ENCODE assay signal across 9 mouse cellular contexts in genomic region chr4:155602753-155603152, GRCm38 (mm10). TPM values are rescaled to one million over a fixed set of nuclear protein-coding genes. Genes with fewer than 3 reads are reported as not detected.
DNase-seq lines count a peak whose midpoint lies in the region; ATAC-seq and TF ChIP-seq lines count a peak whose summit lies in the region.
"Had no signal": no experiment of that assay in that cellular context is flagged by ENCODE, and none has a peak within 500 bp of the region (broad histone marks: within the 10 kb centered on the region; RNA-seq: fewer than 3 reads in every experiment).

No protein-coding gene starts in this region.

- 63% methylated on average over 1 of the region's 1 CpGs for WGBS in liver, adult 2 months
- WGBS in embryonic facial prominence, embryonic 13.5 days, result 81% methylated on average over 1 of the region's 1 CpGs
- WGBS in intestine, embryonic 15.5 days, result 78% methylated on average over 1 of the region's 1 CpGs
- WGBS in midbrain, embryonic 16.5 days, result 100% methylated on average over 1 of the region's 1 CpGs

- H3K9ac ChIP-seq in liver, adult 2 months (ENCODE audit: low read depth, low read length), result 0 out of 2 replicates have a peak overlapping the region, but pooled peaks have one; percentile 31
- H3K9ac ChIP-seq in embryonic facial prominence, embryonic 13.5 days, result no peak overlapping the region
- no peak overlapping the region for H3K9ac ChIP-seq in intestine, embryonic 15.5 days
- H3K9ac ChIP-seq in midbrain, embryonic 16.5 days (ENCODE audit: low read depth, low read length), result no peak overlapping the region

- ATAC-seq in embryonic facial prominence, embryonic 13.5 days (ENCODE audit: insufficient number of reproducible peaks, insufficient read depth, low FRiP score, low TSS enrichment, low read depth), result no peak
- no peak for ATAC-seq in intestine, embryonic 15.5 days
- ATAC-seq in midbrain, embryonic 16.5 days, result no peak

- TF ChIP-seq POLR2A in liver, adult 2 months (IDR thresholded peaks at IDR 0.05; ENCODE audit: extremely low read depth, insufficient read depth, low read length), result no peak

- H3K9me3 ChIP-seq in embryonic facial prominence, embryonic 13.5 days, result no peaks in the 10 kb centered on the region
- no peaks in the 10 kb centered on the region for H3K9me3 ChIP-seq in intestine, embryonic 15.5 days
- H3K9me3 ChIP-seq in midbrain, embryonic 16.5 days (replicated peaks; ENCODE audit: control insufficient read depth, low read length, poor library complexity, severe bottlenecking), result no peaks in the 10 kb centered on the region

- TF ChIP-seq CTCF in liver, adult 2 months (IDR thresholded peaks at IDR 0.05; ENCODE audit: low read depth, low read length), result no peak

- peaks cover 17% of the 10 kb centered on the region for H3K4me1 ChIP-seq in liver, adult 2 months (ENCODE audit: control insufficient read depth, insufficient read depth, low read length)
- peaks cover 11% of the 10 kb centered on the region; the same call in 1 of the 2 replicates for H3K4me1 ChIP-seq in embryonic facial prominence, embryonic 13.5 days
- H3K4me1 ChIP-seq in intestine, embryonic 15.5 days (replicated peaks), result no peaks in the 10 kb centered on the region
- peaks cover 14% of the 10 kb centered on the region for H3K4me1 ChIP-seq in midbrain, embryonic 16.5 days (ENCODE audit: control insufficient read depth, insufficient read depth, low read length)

- no peaks in the 10 kb centered on the region for H3K27me3 ChIP-seq in liver, adult 2 months (ENCODE audit: control insufficient read depth, insufficient read depth, low read length)
- no peaks in the 10 kb centered on the region for H3K27me3 ChIP-seq in embryonic facial prominence, embryonic 13.5 days
- H3K27me3 ChIP-seq in intestine, embryonic 15.5 days (replicated peaks), result no peaks in the 10 kb centered on the region
- no peaks in the 10 kb centered on the region for H3K27me3 ChIP-seq in midbrain, embryonic 16.5 days (ENCODE audit: control insufficient read depth, insufficient read depth, low read depth, low read length)

- peaks cover 8% of the 10 kb centered on the region; the same call in 1 of the 2 replicates for H3K79me2 ChIP-seq in liver, adult 2 months (ENCODE audit: control insufficient read depth, insufficient read depth, low read length)

- H3K36me3 ChIP-seq in liver, adult 2 months (ENCODE audit: control insufficient read depth, insufficient read depth, low read length), result peaks cover 8% of the 10 kb centered on the region
- H3K36me3 ChIP-seq in embryonic facial prominence, embryonic 13.5 days, result peaks cover 25% of the 10 kb centered on the region; the same call in 1 of the 2 replicates
- H3K36me3 ChIP-seq in intestine, embryonic 15.5 days, result 0 out of 2 replicates have a peak, but pooled peaks cover 5% of the 10 kb centered on the region
- no peaks in the 10 kb centered on the region; the same call in 1 of the 2 replicates for H3K36me3 ChIP-seq in midbrain, embryonic 16.5 days (ENCODE audit: control insufficient read depth, insufficient read depth, low read length)

- H3K27ac ChIP-seq in liver, adult 2 months (replicated peaks; ENCODE audit: insufficient read depth, low read depth, low read length), result no peak overlapping the region
- H3K27ac ChIP-seq in embryonic facial prominence, embryonic 13.5 days, result no peak overlapping the region
- H3K27ac ChIP-seq in intestine, embryonic 15.5 days, result no peak overlapping the region
- H3K27ac ChIP-seq in midbrain, embryonic 16.5 days (ENCODE audit: low read length), result no peak overlapping the region

- H3K4me2 ChIP-seq in embryonic facial prominence, embryonic 13.5 days, result peak overlapping the region; percentile 87
- H3K4me2 ChIP-seq in intestine, embryonic 15.5 days (replicated peaks), result peak overlapping the region; percentile 89
- peak overlapping the region; percentile 90 for H3K4me2 ChIP-seq in midbrain, embryonic 16.5 days (ENCODE audit: low read length)

- peak overlapping the region; percentile 50 for H3K4me3 ChIP-seq in liver, adult 2 months (ENCODE audit: insufficient read depth, low read depth, low read length)
- H3K4me3 ChIP-seq in embryonic facial prominence, embryonic 13.5 days, result peak overlapping the region; percentile 97
- H3K4me3 ChIP-seq in intestine, embryonic 15.5 days (replicated peaks), result peak overlapping the region; percentile 85
- peak overlapping the region; percentile 98 for H3K4me3 ChIP-seq in midbrain, embryonic 16.5 days (ENCODE audit: low read depth, low read length)

- no peak for DNase-seq in liver, adult 2 months (ENCODE audit: extremely low read depth, low read depth, low spot score)
- no peak for DNase-seq in liver
- DNase-seq in urinary bladder, postnatal 25 days (ENCODE audit: low spot score), result no peak
- DNase-seq in layer of hippocampus, postnatal 25 days (ENCODE audit: extremely low spot score in 1 of 2, low spot score in 1 of 2), result no peak
- no peak for DNase-seq in kidney, adult 11 months
- DNase-seq: thymus, adult 2 months had no signal

RNA-seq across cellular contexts. Expression of gene Slc35e2, which starts 1.5 kb away (rescaled TPM):
- total RNA-seq in liver, adult 2 months (2014; rRNA removed), result 63.5 and 65.6 TPM in 2 replicates
- 18.5 and 19.8 TPM in 2 replicates for polyA plus RNA-seq in liver, adult 2 months (2012; rRNA removed)
- 10.5 and 11.1 TPM in 2 replicates for polyA plus RNA-seq in embryonic facial prominence, embryonic 13.5 days (2015; fragmentation: Nextera tagmentation; extraction: Ambion mirVana)
- polyA plus RNA-seq in intestine, embryonic 15.5 days (2015; fragmentation: Nextera tagmentation; extraction: Ambion mirVana), result 7.0 and 7.2 TPM in 2 replicates
- polyA plus RNA-seq in midbrain, embryonic 16.5 days (2015; fragmentation: Nextera tagmentation; extraction: Ambion mirVana), result 14.7 and 15.5 TPM in 2 replicates
- 10 to 100 TPM; 41.5 to 42.5 TPM for total RNA-seq in layer of hippocampus, postnatal 25 days (2021)

RNA-seq across cellular contexts. Expression of gene Cdk11b, which starts 21.9 kb away (rescaled TPM):
- total RNA-seq in liver, adult 2 months (2014; rRNA removed), result 8.5 and 11.2 TPM in 2 replicates
- 8.8 and 10.6 TPM in 2 replicates for polyA plus RNA-seq in liver, adult 2 months (2012; rRNA removed)
- 73.9 and 76.4 TPM in 2 replicates for polyA plus RNA-seq in embryonic facial prominence, embryonic 13.5 days (2015; fragmentation: Nextera tagmentation; extraction: Ambion mirVana)
- polyA plus RNA-seq in intestine, embryonic 15.5 days (2015; fragmentation: Nextera tagmentation; extraction: Ambion mirVana), result 50.2 and 53.9 TPM in 2 replicates
- 57.2 and 58.9 TPM in 2 replicates for polyA plus RNA-seq in midbrain, embryonic 16.5 days (2015; fragmentation: Nextera tagmentation; extraction: Ambion mirVana)
- total RNA-seq in layer of hippocampus, postnatal 25 days (2021), result 10 to 100 TPM; 41.1 to 47.3 TPM

RNA-seq across cellular contexts. Expression of gene Nadk, which starts 40.6 kb away (rescaled TPM):
- 163 and 201 TPM in 2 replicates for total RNA-seq in liver, adult 2 months (2014; rRNA removed)
- 196 and 218 TPM in 2 replicates for polyA plus RNA-seq in liver, adult 2 months (2012; rRNA removed)
- 86.8 and 92.8 TPM in 2 replicates for polyA plus RNA-seq in embryonic facial prominence, embryonic 13.5 days (2015; fragmentation: Nextera tagmentation; extraction: Ambion mirVana)
- polyA plus RNA-seq in intestine, embryonic 15.5 days (2015; fragmentation: Nextera tagmentation; extraction: Ambion mirVana), result 91.6 and 93.4 TPM in 2 replicates
- polyA plus RNA-seq in midbrain, embryonic 16.5 days (2015; fragmentation: Nextera tagmentation; extraction: Ambion mirVana), result 77.1 and 79.9 TPM in 2 replicates
- 10 to 100 TPM; 67.1 to 68.5 TPM for total RNA-seq in layer of hippocampus, postnatal 25 days (2021)

RNA-seq across cellular contexts. Expression of gene Gm10563, which starts 42.5 kb away (rescaled TPM):
- not detected in 2 replicates for total RNA-seq in liver, adult 2 months (2014; rRNA removed)
- polyA plus RNA-seq in liver, adult 2 months (2012; rRNA removed), result not detected in 2 replicates
- not detected in 2 replicates for polyA plus RNA-seq in embryonic facial prominence, embryonic 13.5 days (2015; fragmentation: Nextera tagmentation; extraction: Ambion mirVana)
- polyA plus RNA-seq in intestine, embryonic 15.5 days (2015; fragmentation: Nextera tagmentation; extraction: Ambion mirVana), result not detected in 2 replicates
- polyA plus RNA-seq in midbrain, embryonic 16.5 days (2015; fragmentation: Nextera tagmentation; extraction: Ambion mirVana), result not detected in 2 replicates
- not detected for total RNA-seq in layer of hippocampus, postnatal 25 days (2021)
- polyA plus RNA-seq: thymus, adult 2 months had no signal

RNA-seq across cellular contexts. Expression of gene Mmp23, which starts 50.4 kb away (rescaled TPM):
- total RNA-seq in liver, adult 2 months (2014; rRNA removed), result 1.7 and 1.8 TPM in 2 replicates
- polyA plus RNA-seq in liver, adult 2 months (2012; rRNA removed), result 2.7 and 3.0 TPM in 2 replicates
- polyA plus RNA-seq in embryonic facial prominence, embryonic 13.5 days (2015; fragmentation: Nextera tagmentation; extraction: Ambion mirVana), result 24.8 and 26.1 TPM in 2 replicates
- polyA plus RNA-seq in intestine, embryonic 15.5 days (2015; fragmentation: Nextera tagmentation; extraction: Ambion mirVana), result 36.8 and 38.0 TPM in 2 replicates
- 3.1 and 4.6 TPM in 2 replicates for polyA plus RNA-seq in midbrain, embryonic 16.5 days (2015; fragmentation: Nextera tagmentation; extraction: Ambion mirVana)
- 1 to 10 TPM; 2.7 to 3.0 TPM for total RNA-seq in layer of hippocampus, postnatal 25 days (2021)
